Mouse (Mus musculus) embryonic facial prominence, embryonic 15.5 days (tissue): ENCODE data around the gene Bag1. TPM values are rescaled to one million over a fixed set of nuclear protein-coding genes. Genes with fewer than 3 reads are reported as not detected.

Source experiments
- ATAC-seq: fragments of 200-750 bp; cut with Nextera tagmentation; 2 replicates; pipeline ENCODE4 v1.8.0; 2017; ENCODE audit warnings: low read depth, moderate TSS enrichment; ENCODE audit not compliant: insufficient number of reproducible peaks, low FRiP score, low TSS enrichment
- H3K27ac ChIP-seq: fragments of 300-500 bp; sonication (generic); replicated peaks from 2 replicates; pipeline ENCODE4 v1.5.1; 2015; ENCODE audit warnings: mild to moderate bottlenecking, inconsistent platforms
- H3K27me3 ChIP-seq: fragments of 300-500 bp; sonication (generic); 2 replicates; pipeline ENCODE4 v1.6.1; 2015; ENCODE audit warnings: inconsistent platforms
- H3K36me3 ChIP-seq: fragments of 300-500 bp; sonication (generic); 2 replicates; pipeline ENCODE4 v1.6.1; 2015; ENCODE audit warnings: mild to moderate bottlenecking, inconsistent platforms
- H3K4me1 ChIP-seq: fragments of 300-500 bp; sonication (generic); 2 replicates; pipeline ENCODE4 v1.6.1; 2015; ENCODE audit warnings: inconsistent platforms
- H3K4me2 ChIP-seq: fragments of 300-500 bp; sonication (generic); replicated peaks from 2 replicates; pipeline ENCODE4 v1.6.1; 2015; ENCODE audit warnings: mild to moderate bottlenecking, inconsistent platforms
- H3K4me3 ChIP-seq: fragments of 300-500 bp; sonication (generic); replicated peaks from 2 replicates; pipeline ENCODE4 v1.5.1; 2015; ENCODE audit warnings: mild to moderate bottlenecking, inconsistent platforms
- H3K9ac ChIP-seq: fragments of 300-500 bp; sonication (generic); 2 replicates; pipeline ENCODE4 v1.6.1; 2015; ENCODE audit warnings: inconsistent platforms
- H3K9me3 ChIP-seq: fragments of 300-500 bp; sonication (generic); replicated peaks from 2 replicates; pipeline ENCODE4 v1.6.1; 2016; ENCODE audit warnings: inconsistent platforms
- WGBS: fragments of 180-500 bp; shearing (Covaris S2); methylation state at CpG from one replicate; pipeline ENCODE4 v1.1.7; 2015; 5-methylcytosine and 5-hydroxymethylcytosine counted together
- polyA plus RNA-seq: library from polyadenylated mRNA; unstranded; fragments of >200 nt; fragmentation: Nextera tagmentation; extraction: Ambion mirVana; gene quantifications from 2 replicates; pipeline ENCODE4 v1.2.1, GENCODE M21; 2015

Bag1 gene
- polyA plus RNA-seq, 1 experiment from 2014 or later = 206 TPM

DNA sequence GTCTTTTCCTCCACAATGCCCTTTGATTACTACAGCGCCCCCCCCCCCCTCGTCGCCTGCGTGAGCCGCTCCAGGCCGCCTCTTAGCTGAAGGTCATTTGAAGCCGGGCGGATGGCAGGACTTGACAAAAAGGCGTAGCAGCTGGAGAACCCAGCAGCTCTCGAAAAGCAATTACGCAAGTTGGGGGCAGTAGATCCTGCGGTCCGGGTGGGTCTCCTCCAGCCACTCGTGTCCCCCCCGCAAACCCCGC is 22.4 kb upstream of the Bag1 start:
- WGBS = under 1% methylated on average over 15 of the region's 16 CpGs
- Histone ChIP-seq H3K4me2 (peak overlapping the region; percentile 65), H3K9ac (peak overlapping the region; percentile 89), H3K36me3 (peaks cover 27% of the 10 kb centered on the region), H3K27me3 (no peaks in the 10 kb centered on the region), H3K4me1 (peaks cover 21% of the 10 kb centered on the region), H3K27ac (peak overlapping the region; percentile 92), H3K4me3 (peak overlapping the region; percentile 98), H3K9me3 (no peaks in the 10 kb centered on the region)
- peak; percentile 25; the same call in 1 of the 2 replicates for ATAC-seq

DNA sequence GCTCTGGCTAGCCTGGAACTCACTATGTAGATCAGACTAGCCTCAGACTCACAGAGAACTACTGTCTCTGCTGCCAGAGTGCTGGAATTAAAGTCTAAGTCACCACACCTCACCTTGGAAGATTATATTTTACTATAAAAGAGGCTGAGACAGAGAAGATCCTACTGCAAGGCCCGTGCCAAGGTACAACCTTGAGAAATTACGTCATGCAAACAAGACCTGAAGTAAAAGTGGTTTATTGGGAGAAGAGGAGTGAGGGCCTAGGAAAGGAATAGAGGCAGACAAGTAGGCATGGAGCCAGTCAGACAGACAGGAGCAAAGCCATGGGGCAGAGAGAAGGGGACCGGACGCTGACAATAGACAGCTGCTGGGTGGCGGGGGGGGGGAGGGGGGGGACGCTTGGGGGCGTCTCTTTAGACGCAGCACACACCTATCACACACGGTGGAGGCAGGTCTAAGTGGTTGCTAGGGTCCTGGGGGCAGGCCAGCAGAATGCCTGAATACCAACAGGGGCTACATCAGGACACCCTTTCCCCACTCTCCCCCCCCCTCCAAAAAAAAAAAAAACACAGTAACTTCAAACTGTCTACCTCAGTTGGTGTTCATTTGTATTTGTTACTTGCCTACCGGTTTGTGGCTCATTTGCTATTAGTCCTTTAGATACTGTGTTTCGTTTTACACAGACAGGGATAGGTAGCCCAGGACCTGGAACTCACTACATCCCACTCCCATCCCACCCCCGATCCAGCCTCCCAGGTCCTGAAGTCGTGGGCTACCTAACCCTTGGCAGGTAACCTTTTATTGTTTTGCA is 21.9 kb upstream of the Bag1 start:
- peak overlapping the region; percentile 92 for H3K27ac ChIP-seq
- H3K27me3 ChIP-seq = no peaks in the 10 kb centered on the region
- 0 out of 2 replicates have a peak, but pooled peaks have one; percentile 31 for ATAC-seq
- peaks cover 32% of the 10 kb centered on the region for H3K36me3 ChIP-seq
- peak overlapping the region; percentile 89 for H3K9ac ChIP-seq
- peak overlapping the region; percentile 65 for H3K4me2 ChIP-seq
- peak overlapping the region; percentile 98 for H3K4me3 ChIP-seq
- H3K9me3 ChIP-seq = no peaks in the 10 kb centered on the region
- H3K4me1 ChIP-seq = peaks cover 21% of the 10 kb centered on the region
- 14% methylated on average over 9 of the region's 13 CpGs for WGBS

DNA sequence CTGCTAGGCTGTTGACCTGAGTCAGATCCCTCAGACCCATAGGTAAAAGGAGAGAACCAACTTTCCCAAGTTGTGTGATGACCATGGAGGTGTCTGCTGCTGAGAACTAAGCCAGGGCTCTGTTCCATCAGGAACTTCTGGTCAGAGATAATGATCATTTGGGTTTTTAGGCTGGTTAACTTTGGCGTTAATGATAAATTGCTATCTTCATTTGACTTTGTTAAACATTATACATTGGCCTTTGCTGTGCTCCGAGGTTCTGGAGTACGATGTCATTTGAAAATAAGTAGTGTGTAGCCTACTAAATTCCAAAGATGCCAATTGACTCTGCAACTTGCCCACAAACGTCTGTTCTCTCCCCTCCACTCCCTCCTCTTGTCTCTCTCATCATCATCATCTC is 21.1 kb upstream of the Bag1 start:
- Histone ChIP-seq H3K27ac (no peak overlapping the region), H3K27me3 (no peaks in the 10 kb centered on the region), H3K4me2 (no peak overlapping the region), H3K9ac (no peak overlapping the region), H3K4me1 (peaks cover 21% of the 10 kb centered on the region), H3K9me3 (no peaks in the 10 kb centered on the region), H3K4me3 (no peak overlapping the region), H3K36me3 (peaks cover 36% of the 10 kb centered on the region)
- 67% methylated on average over 4 of the region's 4 CpGs for WGBS
- no peak for ATAC-seq

DNA sequence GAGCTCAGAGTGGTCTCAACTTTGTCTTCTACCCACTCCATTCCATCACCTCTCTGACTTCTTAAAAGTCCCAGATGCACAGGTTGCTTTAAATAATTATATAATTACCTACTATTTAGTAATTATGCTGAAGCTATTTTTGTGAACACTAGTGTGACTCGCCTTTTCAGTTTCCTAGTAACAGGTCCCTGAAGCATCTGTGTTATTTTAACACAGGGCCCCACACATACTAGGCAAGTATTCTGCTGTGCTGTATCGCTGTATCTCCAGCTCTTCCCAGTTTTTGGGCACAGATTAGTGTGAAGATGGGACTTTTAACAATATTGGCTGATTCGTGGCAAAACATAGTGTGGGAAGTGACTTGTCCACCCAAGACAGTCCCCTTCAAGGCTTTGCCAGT is 15.4 kb upstream of the Bag1 start:
- no peak for ATAC-seq

DNA sequence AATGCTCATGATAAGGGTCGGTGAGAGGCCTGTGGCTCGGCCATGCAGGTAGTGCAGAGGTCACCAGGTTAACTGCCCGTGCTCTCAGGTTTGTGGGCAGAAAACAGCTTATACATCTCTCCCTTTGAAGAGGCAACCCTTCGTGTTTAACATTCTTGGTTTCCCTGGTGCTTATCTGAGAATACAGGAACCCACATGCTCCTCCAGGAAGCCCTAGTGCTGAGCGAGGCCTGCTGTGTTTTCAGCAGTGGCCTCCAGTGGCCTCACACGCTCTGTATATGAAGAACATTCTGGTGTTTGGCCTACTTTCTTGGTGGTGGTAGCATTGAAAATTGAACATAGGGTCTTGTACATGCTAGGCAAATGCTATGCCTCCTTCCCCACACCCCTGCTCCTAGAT is 7.8 kb upstream of the Bag1 start:
- WGBS = 88% methylated on average over 6 of the region's 6 CpGs
- H3K4me2 ChIP-seq = no peak overlapping the region

More for the DNA sequence above, 15.4 kb upstream of the Bag1 start:
- Histone ChIP-seq H3K4me1 (no peaks in the 10 kb centered on the region), H3K4me2 (no peak overlapping the region), H3K9ac (no peak overlapping the region), H3K27me3 (no peaks in the 10 kb centered on the region), H3K27ac (no peak overlapping the region), H3K9me3 (no peaks in the 10 kb centered on the region), H3K36me3 (peaks cover 85% of the 10 kb centered on the region), H3K4me3 (no peak overlapping the region)
- WGBS = 82% methylated on average over 3 of the region's 3 CpGs

DNA sequence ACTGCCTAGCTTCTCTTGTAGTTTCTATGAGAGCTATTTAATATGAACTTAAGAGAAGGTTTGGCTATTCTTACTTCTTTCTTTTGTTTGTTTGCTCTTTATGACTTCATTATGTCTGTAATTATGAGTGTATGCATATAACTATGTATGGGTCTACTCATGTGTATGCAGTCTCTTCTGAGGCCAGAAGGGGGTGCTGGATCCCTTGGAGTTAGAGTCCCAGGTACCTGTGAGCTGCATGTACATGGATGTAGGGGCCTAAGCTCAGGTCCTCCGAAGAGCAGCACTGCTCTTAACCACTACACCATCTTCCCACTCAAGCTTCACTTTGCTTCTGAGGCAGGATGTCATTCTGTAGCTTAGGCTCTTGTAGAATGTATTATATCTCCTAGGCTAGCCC is 5.4 kb upstream of the Bag1 start:
- Histone ChIP-seq H3K27ac (no peak overlapping the region), H3K4me2 (no peak overlapping the region), H3K9me3 (no peaks in the 10 kb centered on the region), H3K9ac (no peak overlapping the region), H3K4me3 (no peak overlapping the region), H3K27me3 (no peaks in the 10 kb centered on the region), H3K4me1 (peaks cover 9% of the 10 kb centered on the region), H3K36me3 (peaks cover 71% of the 10 kb centered on the region)
- ATAC-seq = no peak
- 87% methylated on average over 1 of the region's 1 CpGs for whole genome bisulfite sequencing

More for the DNA sequence above, 7.8 kb upstream of the Bag1 start:
- Histone ChIP-seq H3K36me3 (peaks cover 85% of the 10 kb centered on the region), H3K27me3 (no peaks in the 10 kb centered on the region), H3K4me1 (no peaks in the 10 kb centered on the region), H3K4me3 (no peak overlapping the region), H3K27ac (no peak overlapping the region), H3K9ac (no peak overlapping the region), H3K9me3 (no peaks in the 10 kb centered on the region)
- ATAC-seq = no peak

DNA sequence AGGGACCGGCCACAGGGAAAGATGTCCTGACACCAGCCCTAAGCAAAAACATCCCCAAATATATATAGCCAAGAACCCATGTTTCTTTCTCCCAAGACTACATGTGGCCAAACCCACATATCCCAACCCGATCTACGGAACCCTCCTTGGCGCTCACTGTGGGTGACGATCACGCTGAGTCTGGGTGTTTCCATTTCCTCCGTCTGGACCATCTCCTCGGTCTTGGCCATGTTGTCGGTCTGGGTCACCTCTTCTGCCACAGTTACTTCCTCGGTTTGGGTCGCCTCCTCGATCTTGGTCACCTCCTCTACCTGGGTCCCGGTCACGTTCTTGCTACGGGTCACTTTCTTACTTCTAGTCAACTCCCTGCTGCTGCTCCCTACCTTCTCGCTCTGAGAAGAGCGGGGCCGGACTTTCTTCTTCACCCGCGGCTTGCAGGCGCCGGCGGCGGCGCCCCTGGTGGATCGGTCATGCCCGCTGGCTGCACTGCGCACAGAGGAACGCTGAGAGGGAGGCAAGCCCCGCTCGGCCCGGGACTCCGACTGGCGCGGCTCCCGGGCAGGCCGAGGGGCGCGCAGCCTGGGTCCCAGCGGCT is 432 bp downstream of the Bag1 start:
- ATAC-seq = no peak; the same call in 1 of the 2 replicates
- Histone ChIP-seq H3K4me2 (peak overlapping the region; percentile 55), H3K27me3 (no peaks in the 10 kb centered on the region), H3K9ac (peak overlapping the region; percentile 71), H3K4me1 (peaks cover 20% of the 10 kb centered on the region), H3K27ac (peak overlapping the region; percentile 86), H3K36me3 (peaks cover 43% of the 10 kb centered on the region), H3K4me3 (peak overlapping the region; percentile 99), H3K9me3 (no peaks in the 10 kb centered on the region)
- under 1% methylated on average over 40 of the region's 40 CpGs for WGBS

DNA sequence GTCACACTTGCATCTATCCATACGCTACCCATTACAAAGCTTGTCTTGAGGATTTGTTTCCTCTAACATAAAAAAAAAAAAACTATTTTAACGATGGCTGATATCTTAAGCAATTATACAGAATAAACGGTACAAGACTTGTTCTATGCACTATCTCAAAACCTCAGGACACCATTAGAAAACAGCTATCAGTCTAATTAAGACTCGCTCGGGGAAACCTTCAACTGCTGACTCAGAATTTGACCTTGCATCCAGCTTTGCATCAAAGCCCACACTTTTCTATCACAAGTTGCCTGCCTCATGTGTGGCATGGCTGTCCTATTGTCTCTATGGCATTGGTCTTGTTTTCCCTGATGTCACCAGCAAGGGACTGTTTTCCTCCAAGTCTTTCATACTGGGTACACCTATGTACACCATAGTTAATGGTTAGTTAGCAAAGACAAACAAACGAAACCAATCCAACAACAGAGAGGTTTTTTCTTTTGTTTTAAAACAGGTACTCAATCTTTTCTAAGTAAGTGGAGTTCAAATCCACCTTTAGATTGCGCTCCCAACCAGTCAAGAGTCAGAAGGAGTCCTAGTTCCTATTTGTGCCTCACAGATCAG is 1.5 kb downstream of the Bag1 start:
- H3K27ac ChIP-seq = no peak overlapping the region
- H3K9ac ChIP-seq = peak overlapping the region; percentile 71; the same call in 1 of the 2 replicates
- ATAC-seq = no peak
- H3K4me1 ChIP-seq = peaks cover 20% of the 10 kb centered on the region
- H3K27me3 ChIP-seq = no peaks in the 10 kb centered on the region
- WGBS = 85% methylated on average over 7 of the region's 7 CpGs
- peak overlapping the region; percentile 55 for H3K4me2 ChIP-seq
- no peaks in the 10 kb centered on the region for H3K9me3 ChIP-seq
- H3K4me3 ChIP-seq = peak overlapping the region; percentile 99
- H3K36me3 ChIP-seq = peaks cover 47% of the 10 kb centered on the region

DNA sequence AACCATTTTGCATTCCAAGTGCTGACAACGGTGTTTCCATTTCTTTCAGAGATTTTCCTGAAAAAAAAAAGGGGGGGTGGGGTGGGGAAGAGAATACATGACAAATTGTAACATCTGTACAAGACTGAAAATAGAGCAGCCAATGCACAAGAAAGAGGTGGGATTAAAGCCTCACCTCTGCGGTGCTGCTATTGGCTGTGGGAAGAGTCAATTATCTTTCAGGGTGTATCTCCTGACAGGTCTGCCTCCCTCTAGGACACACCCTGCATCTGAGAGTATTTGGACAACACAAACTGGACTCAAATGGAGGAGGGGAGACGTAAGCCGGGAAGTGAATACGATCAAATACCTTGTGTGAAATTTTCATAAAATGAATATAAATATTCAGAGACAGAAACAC is 4.4 kb downstream of the Bag1 start:
- H3K9me3 ChIP-seq = 0 out of 2 replicates have a peak, but pooled peaks cover 3% of the 10 kb centered on the region
- 95% methylated on average over 5 of the region's 5 CpGs for WGBS
- no peak overlapping the region for H3K27ac ChIP-seq
- ATAC-seq = no peak
- H3K4me1 ChIP-seq = peaks cover 11% of the 10 kb centered on the region
- no peaks in the 10 kb centered on the region for H3K27me3 ChIP-seq
- no peak overlapping the region for H3K9ac ChIP-seq
- H3K36me3 ChIP-seq = peaks cover 60% of the 10 kb centered on the region
- no peak overlapping the region for H3K4me3 ChIP-seq
- no peak overlapping the region for H3K4me2 ChIP-seq

DNA sequence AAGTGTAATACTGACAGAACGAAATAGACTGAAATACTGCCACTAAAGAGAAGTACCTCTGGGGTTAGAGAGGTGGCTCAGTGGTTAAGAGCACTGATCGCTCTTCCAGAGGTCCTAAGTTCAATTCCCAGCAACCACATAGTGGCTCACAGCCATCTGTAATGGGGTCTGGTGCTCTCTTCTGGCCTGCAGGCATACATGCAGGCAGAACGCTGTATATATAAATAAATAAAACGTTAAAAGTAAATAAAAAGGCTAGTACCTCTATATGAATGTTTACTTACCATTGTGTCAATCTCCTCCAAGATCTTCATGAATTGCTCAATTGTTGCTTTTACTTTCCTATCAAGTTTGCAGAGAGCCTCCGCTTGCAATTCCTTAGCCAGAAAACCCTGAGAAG is 9.3 kb downstream of the Bag1 start:
- no peak for ATAC-seq
- H3K9ac ChIP-seq = no peak overlapping the region
- no peak overlapping the region for H3K4me2 ChIP-seq
- no peaks in the 10 kb centered on the region for H3K27me3 ChIP-seq
- H3K36me3 ChIP-seq = peaks cover 90% of the 10 kb centered on the region
- H3K4me1 ChIP-seq = no peaks in the 10 kb centered on the region
- H3K27ac ChIP-seq = no peak overlapping the region
- 93% methylated on average over 5 of the region's 5 CpGs for WGBS
- no peak overlapping the region for H3K4me3 ChIP-seq
- H3K9me3 ChIP-seq = 0 out of 2 replicates have a peak, but pooled peaks cover 3% of the 10 kb centered on the region

DNA sequence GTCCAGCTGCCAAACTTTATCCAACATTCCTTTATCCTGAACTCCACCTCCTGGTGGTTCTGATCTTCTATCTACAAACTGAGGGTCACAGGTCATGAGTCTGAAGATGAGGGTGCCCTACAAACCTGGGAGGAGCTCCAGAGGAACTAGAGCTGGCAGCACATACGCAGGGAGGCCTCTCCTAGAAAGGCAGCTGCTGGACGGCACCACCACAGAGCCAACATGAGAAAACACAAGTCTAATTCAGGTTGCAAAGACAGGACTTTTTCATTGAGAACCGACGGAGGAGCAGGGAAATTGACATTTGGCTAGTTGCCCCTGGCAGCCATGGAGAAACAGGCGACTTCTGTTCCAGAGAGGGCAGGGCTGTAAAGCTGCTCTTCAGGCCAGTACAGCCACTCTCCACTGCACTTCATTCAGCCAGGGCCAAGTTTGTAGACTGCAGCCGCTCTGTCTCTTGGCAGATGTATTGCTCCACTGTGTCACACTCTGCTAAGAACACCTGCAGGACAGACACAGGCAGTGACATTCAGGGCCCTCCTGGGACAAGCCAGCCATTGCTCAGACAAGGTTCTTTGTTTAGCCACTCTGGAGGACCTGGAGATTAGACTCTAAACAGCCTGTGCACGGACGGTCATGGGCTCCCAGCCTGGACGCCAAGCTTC is 11.8 kb downstream of the Bag1 start:
- 84% methylated on average over 9 of the region's 9 CpGs for WGBS
- Histone ChIP-seq H3K9me3 (0 out of 2 replicates have a peak, but pooled peaks cover 3% of the 10 kb centered on the region), H3K27me3 (no peaks in the 10 kb centered on the region), H3K4me3 (no peak overlapping the region), H3K9ac (no peak overlapping the region), H3K36me3 (peaks cover 84% of the 10 kb centered on the region), H3K4me1 (no peaks in the 10 kb centered on the region), H3K27ac (no peak overlapping the region), H3K4me2 (no peak overlapping the region)
- ATAC-seq = peak; percentile 74; the same call in 1 of the 2 replicates
